Mouse (Mus musculus) embryonic facial prominence, embryonic 14.5 days (tissue): ENCODE data around the gene Cpt2. TPM values are rescaled to one million over a fixed set of nuclear protein-coding genes. Genes with fewer than 3 reads are reported as not detected.

Experiments
- ATAC-seq: fragments of 200-750 bp; cut with Nextera tagmentation; 2 replicates; pipeline ENCODE4 v1.8.0; 2017; ENCODE audit warnings: low read depth, moderate number of reproducible peaks, moderate TSS enrichment
- DNase-seq: peaks from one replicate; pipeline ENCODE4 v3.0.0-alpha.2; 2015; ENCODE audit warnings: low spot score
- H3K27ac ChIP-seq: fragments of 300-500 bp; sonication (generic); replicated peaks from 2 replicates; pipeline ENCODE4 v1.5.1; 2014; ENCODE audit warnings: low read depth, mild to moderate bottlenecking, low read length, moderate library complexity
- H3K27me3 ChIP-seq: fragments of 300-500 bp; sonication (generic); replicated peaks from 2 replicates; pipeline ENCODE4 v1.6.1; 2014; ENCODE audit warnings: low read length; ENCODE audit not compliant: control insufficient read depth, insufficient read depth
- H3K36me3 ChIP-seq: fragments of 300-500 bp; sonication (generic); 2 replicates; pipeline ENCODE4 v1.6.1; 2014; ENCODE audit warnings: low read length, mixed read lengths; ENCODE audit not compliant: control insufficient read depth, insufficient read depth
- H3K4me1 ChIP-seq: fragments of 300-500 bp; sonication (generic); 2 replicates; pipeline ENCODE4 v1.6.1; 2014; ENCODE audit warnings: antibody characterized with exemption, low read length; ENCODE audit not compliant: control insufficient read depth, insufficient read depth
- H3K4me2 ChIP-seq: fragments of 300-500 bp; sonication (generic); 2 replicates; pipeline ENCODE4 v1.6.1; 2014; ENCODE audit warnings: low read depth, mild to moderate bottlenecking, low read length, moderate library complexity, mixed read lengths
- H3K4me3 ChIP-seq: fragments of 300-500 bp; sonication (generic); 2 replicates; pipeline ENCODE4 v1.5.1; 2014; ENCODE audit warnings: low read depth, mild to moderate bottlenecking, low read length
- H3K9ac ChIP-seq: fragments of 300-500 bp; sonication (generic); 2 replicates; pipeline ENCODE4 v1.6.1; 2014; ENCODE audit warnings: low read depth, mild to moderate bottlenecking, low read length, moderate library complexity, mixed read lengths
- H3K9me3 ChIP-seq: fragments of 300-500 bp; sonication (generic); 2 replicates; pipeline ENCODE4 v1.6.1; 2016; ENCODE audit warnings: low read length; ENCODE audit not compliant: control insufficient read depth
- WGBS: fragments of 180-500 bp; shearing (Covaris S2); extraction: QIAGEN DNeasy Blood & Tissue Kit; methylation state at CpG from one replicate; pipeline ENCODE4 v1.1.7; 2014; 5-methylcytosine and 5-hydroxymethylcytosine counted together
- polyA plus RNA-seq: library from polyadenylated mRNA; unstranded; fragments of >200 nt; fragmentation: Nextera tagmentation; extraction: Ambion mirVana; gene quantifications from 2 replicates; pipeline ENCODE4 v1.2.1, GENCODE M21; 2014

Cpt2 gene
- polyA plus RNA-seq, 1 experiment from 2014 or later, result 36.3 TPM

- Histone ChIP-seq H3K9me3 (no peaks in the 10 kb centered on the region), H3K4me3 (peak within 1 kb of the TSS; percentile 60), H3K9ac (peak within 1 kb of the TSS; percentile 84), H3K36me3 (peaks cover 30% of the 10 kb centered on the region), H3K27me3 (no peaks in the 10 kb centered on the region), H3K4me1 (peaks cover 4% of the 10 kb centered on the region), H3K4me2 (peak within 1 kb of the TSS; percentile 66), H3K27ac (peak within 1 kb of the TSS; percentile 79)
- WGBS, result 3% methylated on average over 47 of the region's 48 CpGs
- peak; percentile 99 for DNase-seq
- ATAC-seq, result peak; percentile 96
These were observed 44.0 kb downstream of the Cpt2 start, which contains the start of gene Magoh for GRCm38 (mm10) chr4:107879254-107880050. TSS of gene Magoh (plus strand) at chr4:107879755.

GRCm38 (mm10) chr4:107864866-107865265 lies 58.5 kb downstream of the Cpt2 start:
- Histone ChIP-seq H3K27ac (no peak overlapping the region), H3K4me3 (no peak overlapping the region), H3K36me3 (no peaks in the 10 kb centered on the region), H3K4me1 (no peaks in the 10 kb centered on the region), H3K9me3 (no peaks in the 10 kb centered on the region), H3K4me2 (no peak overlapping the region), H3K9ac (no peak overlapping the region), H3K27me3 (no peaks in the 10 kb centered on the region)
- no peak for DNase-seq
- 87% methylated on average over 4 of the region's 4 CpGs for WGBS
- ATAC-seq, result no peak

- no peak overlapping the region for H3K4me2 ChIP-seq
- WGBS, result 93% methylated on average over 7 of the region's 7 CpGs
These were observed 64.4 kb downstream of the Cpt2 start for GRCm38 (mm10) chr4:107858995-107859394.

GRCm38 (mm10) chr4:107856958-107857686 lies 66.3 kb downstream of the Cpt2 start:
- Histone ChIP-seq H3K27ac (no peak overlapping the region), H3K4me2 (no peak overlapping the region), H3K9ac (no peak overlapping the region), H3K9me3 (no peaks in the 10 kb centered on the region), H3K4me3 (no peak overlapping the region), H3K27me3 (no peaks in the 10 kb centered on the region), H3K4me1 (no peaks in the 10 kb centered on the region), H3K36me3 (no peaks in the 10 kb centered on the region)
- ATAC-seq (no peak), DNase-seq (no peak)
- WGBS, result 81% methylated on average over 11 of the region's 11 CpGs

More at GRCm38 (mm10) chr4:107858995-107859394, 64.4 kb downstream of the Cpt2 start:
- Histone ChIP-seq H3K27ac (no peak overlapping the region), H3K27me3 (no peaks in the 10 kb centered on the region), H3K9ac (no peak overlapping the region), H3K4me3 (no peak overlapping the region), H3K4me1 (no peaks in the 10 kb centered on the region), H3K9me3 (no peaks in the 10 kb centered on the region), H3K36me3 (no peaks in the 10 kb centered on the region)
- no peak for DNase-seq
- no peak for ATAC-seq

Other genes with a start within 250 kb of the Cpt2 start
- 0.25 TPM in 1 of 2 replicates, not detected in the other for gene Dmrtb1, start 239.4 kb downstream of the Cpt2 start, polyA plus RNA-seq
- gene Lrp8, start 121.3 kb downstream of the Cpt2 start, polyA plus RNA-seq, result 4.0 and 4.1 TPM in 2 replicates
- 171 and 176 TPM in 2 replicates for gene Magoh, start 43.9 kb downstream of the Cpt2 start, polyA plus RNA-seq
- gene 0610037L13Rik, start 33.8 kb downstream of the Cpt2 start, polyA plus RNA-seq, result 158 and 164 TPM in 2 replicates
- 0.17 TPM in 1 of 2 replicates, not detected in the other for gene Slc1a7, start 44.7 kb upstream of the Cpt2 start, polyA plus RNA-seq
- 5.5 and 6.4 TPM in 2 replicates for gene Podn, start 172.8 kb upstream of the Cpt2 start, polyA plus RNA-seq
- 199 and 200 TPM in 2 replicates for gene Scp2, start 221.4 kb upstream of the Cpt2 start, polyA plus RNA-seq
- gene Echdc2, start 241.8 kb upstream of the Cpt2 start, polyA plus RNA-seq, result 36.6 and 42.2 TPM in 2 replicates